Mouse (Mus musculus): ENCODE measurements around the gene Cntln. TPM values are rescaled to one million over a fixed set of nuclear protein-coding genes. Genes with fewer than 3 reads are reported as not detected.

Cntln gene
- polyA plus RNA-seq, 1 experiment from 2014 or later = 2.0 TPM

- Histone ChIP-seq H3K9me3 (ENCODE audit: low read length) (no peaks in the 10 kb centered on the region), H3K36me3 (replicated peaks; ENCODE audit: insufficient read depth, low read length) (no peaks in the 10 kb centered on the region), H3K27me3 (ENCODE audit: insufficient read depth, low read length) (no peaks in the 10 kb centered on the region), H3K9ac (replicated peaks) (no peak overlapping the region), H3K27ac (ENCODE audit: low read depth) (no peak overlapping the region), H3K4me1 (ENCODE audit: insufficient read depth) (no peaks in the 10 kb centered on the region), H3K4me3 (ENCODE audit: low read depth, low read length) (no peak overlapping the region), H3K4me2 (ENCODE audit: low read depth, low read length) (no peak overlapping the region)
- ATAC-seq (no peak), DNase-seq (no peak)
- no peak for TF ChIP-seq EP300 (IDR thresholded peaks at IDR 0.05; ENCODE audit: low read depth)
These were observed 126.7 kb downstream of the Cntln start for GRCm38 (mm10) chr4:85010846-85011245.

- Histone ChIP-seq H3K27ac (ENCODE audit: low read depth) (no peak overlapping the region), H3K4me3 (ENCODE audit: low read depth, low read length) (no peak overlapping the region), H3K9me3 (ENCODE audit: low read length) (no peaks in the 10 kb centered on the region), H3K27me3 (ENCODE audit: insufficient read depth, low read length) (no peaks in the 10 kb centered on the region), H3K4me2 (ENCODE audit: low read depth, low read length) (no peak overlapping the region), H3K9ac (replicated peaks) (no peak overlapping the region), H3K4me1 (ENCODE audit: insufficient read depth) (no peaks in the 10 kb centered on the region), H3K36me3 (replicated peaks; ENCODE audit: insufficient read depth, low read length) (no peaks in the 10 kb centered on the region)
- no peak for TF ChIP-seq EP300 (IDR thresholded peaks at IDR 0.05; ENCODE audit: low read depth)
- TF ChIP-seq CTCF (IDR thresholded peaks at IDR 0.05; ENCODE audit: low read depth) = no peak
- 73% methylated on average over 2 of the region's 2 CpGs for WGBS (ENCODE audit: insufficient replicate concordance)
- DNase-seq (no peak), ATAC-seq (no peak)
These were observed 161.6 kb downstream of the Cntln start for GRCm38 (mm10) chr4:85045748-85046147.

DNA sequence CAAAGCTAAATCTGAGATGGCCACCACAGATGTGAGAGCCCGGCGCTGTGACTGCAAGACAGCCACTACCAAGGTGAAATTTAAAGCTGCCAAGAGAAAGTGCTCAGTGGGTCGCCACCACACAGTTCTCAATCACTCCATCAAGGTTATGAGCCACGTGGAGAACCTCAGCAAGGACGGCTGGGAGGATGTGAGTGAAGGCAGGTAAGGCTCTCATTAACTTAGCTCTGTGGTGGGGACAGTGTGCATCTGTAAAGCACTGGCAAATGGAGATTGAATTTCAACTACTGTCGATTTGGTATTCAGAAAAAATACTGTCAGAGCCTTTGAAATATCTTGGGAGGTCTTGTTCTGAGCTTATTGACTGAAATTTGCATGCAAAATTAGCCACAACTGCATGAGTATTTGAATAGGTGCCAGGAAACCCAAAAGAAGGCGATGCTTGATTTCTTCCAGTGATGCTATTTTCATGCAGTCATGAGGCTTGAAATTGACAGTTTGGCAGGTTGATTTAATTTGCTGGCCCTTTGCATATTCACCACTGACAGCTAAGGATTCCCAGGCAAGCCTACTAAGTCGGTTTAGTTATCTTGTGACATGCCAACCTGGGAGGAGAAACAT, 165.9 kb downstream of the Cntln start:
- Histone ChIP-seq H3K4me2 (ENCODE audit: low read depth, low read length) (no peak overlapping the region), H3K4me1 (ENCODE audit: insufficient read depth) (no peaks in the 10 kb centered on the region), H3K4me3 (ENCODE audit: low read depth, low read length) (no peak overlapping the region), H3K27me3 (ENCODE audit: insufficient read depth, low read length) (no peaks in the 10 kb centered on the region), H3K27ac (ENCODE audit: low read depth) (no peak overlapping the region), H3K36me3 (replicated peaks; ENCODE audit: insufficient read depth, low read length) (no peaks in the 10 kb centered on the region), H3K9ac (replicated peaks) (no peak overlapping the region), H3K9me3 (ENCODE audit: low read length) (no peaks in the 10 kb centered on the region)
- WGBS (ENCODE audit: insufficient replicate concordance) = 71% methylated on average over 8 of the region's 8 CpGs
- TF ChIP-seq CTCF (IDR thresholded peaks at IDR 0.05; ENCODE audit: low read depth) (no peak), EP300 (IDR thresholded peaks at IDR 0.05; ENCODE audit: low read depth) (no peak)
- DNase-seq (no peak), ATAC-seq (no peak)

DNA sequence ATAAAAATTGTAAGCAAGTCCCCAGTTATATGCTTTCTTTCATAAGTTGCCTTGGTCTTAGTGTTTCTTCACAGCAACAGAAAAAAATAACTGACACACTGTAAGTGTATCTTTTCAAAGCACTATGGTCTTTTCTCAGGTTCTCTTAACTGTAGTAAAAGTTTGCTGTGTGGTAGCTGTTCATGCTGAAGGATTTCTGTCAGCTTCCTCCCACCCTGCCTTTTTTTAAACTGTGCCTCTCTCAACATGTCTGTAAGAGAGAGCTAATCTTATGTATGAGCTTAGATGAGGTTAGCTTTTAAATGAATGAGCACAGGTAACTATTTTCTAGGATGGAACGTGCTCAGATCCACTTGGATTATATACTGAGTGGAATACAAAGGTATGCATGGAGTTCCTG, 170.5 kb downstream of the Cntln start:
- no peak for ATAC-seq
- Histone ChIP-seq H3K9me3 (ENCODE audit: low read length) (no peaks in the 10 kb centered on the region), H3K4me2 (ENCODE audit: low read depth, low read length) (no peak overlapping the region), H3K27ac (ENCODE audit: low read depth) (no peak overlapping the region), H3K4me3 (ENCODE audit: low read depth, low read length) (no peak overlapping the region), H3K36me3 (replicated peaks; ENCODE audit: insufficient read depth, low read length) (no peaks in the 10 kb centered on the region), H3K9ac (replicated peaks) (no peak overlapping the region), H3K27me3 (ENCODE audit: insufficient read depth, low read length) (no peaks in the 10 kb centered on the region), H3K4me1 (ENCODE audit: insufficient read depth) (no peaks in the 10 kb centered on the region)
- DNase-seq = no peak
- 69% methylated on average over 1 of the region's 1 CpGs for WGBS (ENCODE audit: insufficient replicate concordance)
- TF ChIP-seq EP300 (IDR thresholded peaks at IDR 0.05; ENCODE audit: low read depth) = no peak
- no peak for TF ChIP-seq CTCF (IDR thresholded peaks at IDR 0.05; ENCODE audit: low read depth)

DNA sequence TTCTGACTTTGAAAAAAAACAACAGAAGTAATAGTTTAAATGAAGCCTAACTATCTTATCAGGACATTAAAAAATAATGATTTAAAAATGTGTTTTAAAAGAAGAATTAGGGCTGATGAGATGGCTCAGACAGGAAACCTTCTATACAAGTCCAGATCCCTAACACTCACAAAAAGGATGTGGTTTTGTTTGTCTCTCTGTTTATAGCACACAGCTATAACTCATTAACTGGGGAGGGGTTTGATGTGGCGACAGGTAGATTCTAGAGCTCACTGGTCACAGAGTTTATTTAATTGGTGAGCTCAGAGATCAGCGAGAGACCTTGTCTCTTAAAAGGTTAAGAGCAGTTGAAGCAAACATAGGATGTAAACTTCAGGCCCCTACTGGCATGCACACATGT, 175.5 kb downstream of the Cntln start:
- H3K27ac ChIP-seq (ENCODE audit: low read depth) = no peak overlapping the region
- 74% methylated on average over 2 of the region's 2 CpGs for WGBS (ENCODE audit: insufficient replicate concordance)
- no peak for ATAC-seq
- no peak overlapping the region for H3K4me3 ChIP-seq (ENCODE audit: low read depth, low read length)
- no peaks in the 10 kb centered on the region for H3K36me3 ChIP-seq (replicated peaks; ENCODE audit: insufficient read depth, low read length)
- H3K4me2 ChIP-seq (ENCODE audit: low read depth, low read length) = no peak overlapping the region
- H3K9me3 ChIP-seq (ENCODE audit: low read length) = no peaks in the 10 kb centered on the region
- no peak overlapping the region for H3K9ac ChIP-seq (replicated peaks)
- H3K4me1 ChIP-seq (ENCODE audit: insufficient read depth) = no peaks in the 10 kb centered on the region
- DNase-seq = no peak
- no peaks in the 10 kb centered on the region for H3K27me3 ChIP-seq (ENCODE audit: insufficient read depth, low read length)
- TF ChIP-seq CTCF (IDR thresholded peaks at IDR 0.05; ENCODE audit: low read depth) = no peak
- TF ChIP-seq EP300 (IDR thresholded peaks at IDR 0.05; ENCODE audit: low read depth) = no peak

DNA sequence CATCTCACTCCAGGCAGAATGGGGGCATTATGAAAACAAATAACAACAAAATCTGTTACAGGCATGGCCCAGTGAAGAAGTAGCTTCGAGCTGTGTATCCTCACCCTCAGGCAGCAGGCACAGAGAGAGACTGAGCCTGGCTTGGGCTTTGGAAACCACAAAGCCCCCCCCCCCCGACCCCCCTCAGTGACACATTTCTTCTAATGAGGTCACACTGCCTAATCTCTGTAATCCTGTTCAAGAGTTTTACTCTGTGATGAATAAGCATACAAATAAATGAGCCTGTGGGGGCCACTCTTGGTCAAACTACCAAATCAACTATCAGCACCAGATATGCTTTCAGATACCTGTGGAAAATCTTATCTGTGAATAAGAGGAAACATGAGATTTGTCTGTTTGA, 177.6 kb downstream of the Cntln start:
- DNase-seq (no peak), ATAC-seq (no peak)
- Histone ChIP-seq H3K27ac (ENCODE audit: low read depth) (no peak overlapping the region), H3K9me3 (ENCODE audit: low read length) (no peaks in the 10 kb centered on the region), H3K9ac (replicated peaks) (no peak overlapping the region), H3K4me2 (ENCODE audit: low read depth, low read length) (no peak overlapping the region), H3K36me3 (replicated peaks; ENCODE audit: insufficient read depth, low read length) (no peaks in the 10 kb centered on the region), H3K27me3 (ENCODE audit: insufficient read depth, low read length) (no peaks in the 10 kb centered on the region), H3K4me1 (ENCODE audit: insufficient read depth) (no peaks in the 10 kb centered on the region), H3K4me3 (ENCODE audit: low read depth, low read length) (no peak overlapping the region)
- TF ChIP-seq CTCF (IDR thresholded peaks at IDR 0.05; ENCODE audit: low read depth) = no peak
- TF ChIP-seq EP300 (IDR thresholded peaks at IDR 0.05; ENCODE audit: low read depth) = no peak
- 56% methylated on average over 2 of the region's 2 CpGs for WGBS (ENCODE audit: insufficient replicate concordance)

- no peak overlapping the region for H3K4me2 ChIP-seq (ENCODE audit: low read depth, low read length)
- WGBS (ENCODE audit: insufficient replicate concordance) = 77% methylated on average over 4 of the region's 4 CpGs
These were observed 211.9 kb downstream of the Cntln start for GRCm38 (mm10) chr4:85096033-85096432.

More at GRCm38 (mm10) chr4:85096033-85096432, 211.9 kb downstream of the Cntln start:
- ATAC-seq (no peak), DNase-seq (no peak)
- Histone ChIP-seq H3K4me3 (ENCODE audit: low read depth, low read length) (no peak overlapping the region), H3K36me3 (replicated peaks; ENCODE audit: insufficient read depth, low read length) (no peaks in the 10 kb centered on the region), H3K9ac (replicated peaks) (no peak overlapping the region), H3K9me3 (ENCODE audit: low read length) (no peaks in the 10 kb centered on the region), H3K27ac (ENCODE audit: low read depth) (no peak overlapping the region), H3K27me3 (ENCODE audit: insufficient read depth, low read length) (no peaks in the 10 kb centered on the region), H3K4me1 (ENCODE audit: insufficient read depth) (no peaks in the 10 kb centered on the region)
- TF ChIP-seq CTCF (IDR thresholded peaks at IDR 0.05; ENCODE audit: low read depth) (no peak), EP300 (IDR thresholded peaks at IDR 0.05; ENCODE audit: low read depth) (no peak)

All from liver, postnatal 0 days (tissue).